Mouse (Mus musculus) retina, adult 2 months (tissue): ENCODE results near the gene Dag1.
"Not testable (repeated sequence)": the region's sequence is repeated elsewhere in the genome, so short reads cannot be mapped to it uniquely, and the experiment has no call there.

Experiments
- DNase-seq: peaks from one replicate; pipeline ENCODE4 v3.0.0-alpha.2; 2012; ENCODE audit warnings: low read depth, low spot score

The Dag1 gene

GRCm38 (mm10) chr9:108263690-108264190, at the start of gene Dag1:
Gene Dag1 (minus strand): TSS chr9:108263958.
- DNase-seq: peak; percentile 83

- no peak for DNase-seq
Measured at GRCm38 (mm10) chr9:108308141-108308540, 44.4 kb upstream of the Dag1 start.

GRCm38 (mm10) chr9:108307021-108307807, 43.5 kb upstream of the Dag1 start:
- no peak for DNase-seq

GRCm38 (mm10) chr9:108306571-108306980, 42.8 kb upstream of the Dag1 start:
- DNase-seq: peak; percentile 32

GRCm38 (mm10) chr9:108305629-108306520, 42.1 kb upstream of the Dag1 start, which contains the start of the genes Rhoa and Tcta:
Gene Rhoa (plus strand): TSS chr9:108306129.
Gene Tcta (minus strand): TSS chr9:108306160.
- DNase-seq: peak; percentile 99

- DNase-seq: no peak
Measured at GRCm38 (mm10) chr9:108305170-108305569, 41.4 kb upstream of the Dag1 start.

- DNase-seq: no peak
Measured at GRCm38 (mm10) chr9:108304716-108305115, 41.0 kb upstream of the Dag1 start.

- DNase-seq: no peak
Measured at GRCm38 (mm10) chr9:108301853-108302252, 38.1 kb upstream of the Dag1 start.

GRCm38 (mm10) chr9:108296453-108297355, 32.9 kb upstream of the Dag1 start, which contains the start of gene Amt:
Gene Amt (plus strand): TSS chr9:108296853.
- no peak for DNase-seq

GRCm38 (mm10) chr9:108290773-108291172, 27.0 kb upstream of the Dag1 start:
- no peak for DNase-seq

GRCm38 (mm10) chr9:108290016-108290750, 26.4 kb upstream of the Dag1 start, which contains the start of gene Nicn1:
Gene Nicn1 (plus strand): TSS chr9:108290429.
- DNase-seq: peak; percentile 93

GRCm38 (mm10) chr9:108289347-108289746, 25.6 kb upstream of the Dag1 start:
- no peak for DNase-seq

- not testable (repeated sequence) for DNase-seq
Measured at GRCm38 (mm10) chr9:108287526-108288238, 23.9 kb upstream of the Dag1 start.

GRCm38 (mm10) chr9:108284410-108284809, 20.7 kb upstream of the Dag1 start:
- DNase-seq: peak; percentile 52

GRCm38 (mm10) chr9:108280071-108280828, 16.5 kb upstream of the Dag1 start:
- DNase-seq: no peak

- no peak for DNase-seq
Measured at GRCm38 (mm10) chr9:108278697-108279450, 15.1 kb upstream of the Dag1 start.

- no peak for DNase-seq
Measured at GRCm38 (mm10) chr9:108275331-108275659, 11.5 kb upstream of the Dag1 start.
